Mouse (Mus musculus): ENCODE measurements at regions not wholly inside any gene's neighbourhood (a gene's known extent, or its start where the extent isn't known, plus 50 kb on each side); places are given as distances from the start of the nearest gene placed in this dataset.

DNA sequence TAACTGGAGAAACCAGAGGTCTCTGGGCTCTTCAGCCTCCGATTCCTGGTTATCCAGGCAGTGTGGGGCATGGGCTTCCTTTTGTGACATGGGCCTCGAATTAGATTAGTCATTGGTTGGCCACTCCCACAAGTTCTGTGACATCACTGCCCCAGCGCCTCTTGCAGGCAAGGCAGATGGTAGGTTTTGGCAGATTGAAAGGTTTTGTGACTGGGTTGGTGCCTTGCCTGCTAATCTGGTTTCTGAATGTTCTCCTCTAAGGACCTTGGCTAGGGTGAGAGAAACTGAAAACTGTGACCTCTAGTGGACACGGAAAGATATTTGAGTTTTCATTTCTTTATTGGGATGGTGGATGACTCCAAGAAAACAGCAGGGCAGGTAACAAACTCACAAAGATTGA lies 381.3 kb upstream of the Trpc7 start:
- no peak for TF ChIP-seq CTCF (IDR thresholded peaks at IDR 0.05; ENCODE audit: control insufficient read depth, insufficient read depth, insufficient read length)
- TF ChIP-seq MYOD1 (IDR thresholded peaks at IDR 0.05; ENCODE audit: control insufficient read depth, insufficient read length, low read depth), result no peak
- no peak for TF ChIP-seq USF1 (IDR thresholded peaks at IDR 0.05; ENCODE audit: low read depth)
- no peak for TF ChIP-seq MYOG (IDR thresholded peaks at IDR 0.05; ENCODE audit: control insufficient read depth, extremely low read depth, insufficient read length)
- TF ChIP-seq CEBPB (IDR thresholded peaks at IDR 0.05; ENCODE audit: low read depth), result no peak
- no peak for TF ChIP-seq MAX (IDR thresholded peaks at IDR 0.05)
- TF ChIP-seq FOSL1 (IDR thresholded peaks at IDR 0.05; ENCODE audit: insufficient read depth, low read length, poor library complexity, severe bottlenecking), result no peak
